Mouse (Mus musculus): ENCODE results near the gene Folr1. TPM values are rescaled to one million over a fixed set of nuclear protein-coding genes. Genes with fewer than 3 reads are reported as not detected.
A peak's percentile ranks its signal among the peaks of the same experiment; 100 is the strongest.

Folr1 gene
- polyA plus RNA-seq (2014; fragmentation: Nextera tagmentation; extraction: Ambion mirVana): 11.5 and 12.1 TPM in 2 replicates

GRCm38 (mm10) chr7:101870629-101871028, at the start of gene Folr1:
Gene Folr1, minus strand, starts transcription at chr7:101870788.
- DNase-seq (ENCODE audit: low spot score): no peak
- Histone ChIP-seq H3K4me3 (ENCODE audit: low read depth, low read length) (no peak within 1 kb of the TSS), H3K9ac (ENCODE audit: low read depth, low read length) (no peak within 1 kb of the TSS), H3K4me1 (replicated peaks; ENCODE audit: control insufficient read depth, insufficient read depth, low read length) (no peaks in the 10 kb centered on the region), H3K27ac (ENCODE audit: low read depth, low read length) (no peak within 1 kb of the TSS), H3K4me2 (replicated peaks; ENCODE audit: low read depth, low read length) (no peak within 1 kb of the TSS), H3K27me3 (ENCODE audit: control insufficient read depth, insufficient read depth, low read length) (no peaks in the 10 kb centered on the region), H3K9me3 (ENCODE audit: control insufficient read depth, low read length) (no peaks in the 10 kb centered on the region), H3K36me3 (ENCODE audit: control insufficient read depth, insufficient read depth, low read length) (no peaks in the 10 kb centered on the region)
- no peak for ATAC-seq (ENCODE audit: low FRiP score)
- 66% methylated on average over 2 of the region's 2 CpGs for WGBS

DNA sequence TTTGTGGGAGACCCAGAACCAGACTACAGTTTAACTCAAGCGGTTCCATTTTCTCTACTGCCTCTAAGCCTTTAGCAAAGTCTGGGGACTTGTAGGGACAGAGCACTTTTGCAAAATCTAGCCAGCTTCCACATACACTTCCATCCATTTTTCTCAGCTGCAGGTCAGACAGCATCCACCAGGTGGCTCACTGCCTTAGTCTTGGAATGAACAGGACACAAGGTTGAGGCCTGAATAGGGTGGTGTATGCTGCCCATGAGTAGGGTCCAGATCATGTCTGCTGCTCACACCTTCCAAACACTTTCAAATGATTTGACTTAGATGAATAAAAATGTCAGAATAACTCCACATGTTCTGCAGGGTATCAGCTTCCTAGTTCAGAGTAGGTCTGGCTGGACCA, 47.5 kb upstream of the Folr1 start:
- DNase-seq (ENCODE audit: low spot score) (peak; percentile 83), ATAC-seq (ENCODE audit: low FRiP score) (peak; percentile 56; the same call in 1 of the 2 replicates)
- Histone ChIP-seq H3K4me1 (replicated peaks; ENCODE audit: control insufficient read depth, insufficient read depth, low read length) (no peaks in the 10 kb centered on the region), H3K27me3 (ENCODE audit: control insufficient read depth, insufficient read depth, low read length) (no peaks in the 10 kb centered on the region), H3K4me2 (replicated peaks; ENCODE audit: low read depth, low read length) (no peak overlapping the region), H3K9ac (ENCODE audit: low read depth, low read length) (no peak overlapping the region), H3K36me3 (ENCODE audit: control insufficient read depth, insufficient read depth, low read length) (peaks cover 2% of the 10 kb centered on the region; the same call in 1 of the 2 replicates), H3K4me3 (ENCODE audit: low read depth, low read length) (no peak overlapping the region), H3K27ac (ENCODE audit: low read depth, low read length) (no peak overlapping the region), H3K9me3 (ENCODE audit: control insufficient read depth, low read length) (no peaks in the 10 kb centered on the region)
- 21% methylated on average over 1 of the region's 1 CpGs for whole genome bisulfite sequencing

GRCm38 (mm10) chr7:101911982-101912381, 41.4 kb upstream of the Folr1 start:
- no peak overlapping the region for H3K4me2 ChIP-seq (replicated peaks; ENCODE audit: low read depth, low read length)
- no peaks in the 10 kb centered on the region for H3K9me3 ChIP-seq (ENCODE audit: control insufficient read depth, low read length)
- H3K27ac ChIP-seq (ENCODE audit: low read depth, low read length): no peak overlapping the region
- DNase-seq (ENCODE audit: low spot score) (peak; percentile 18), ATAC-seq (ENCODE audit: low FRiP score) (no peak)
- WGBS: 64% methylated on average over 3 of the region's 3 CpGs
- H3K9ac ChIP-seq (ENCODE audit: low read depth, low read length): no peak overlapping the region
- H3K27me3 ChIP-seq (ENCODE audit: control insufficient read depth, insufficient read depth, low read length): no peaks in the 10 kb centered on the region
- no peaks in the 10 kb centered on the region; the same call in 1 of the 2 replicates for H3K4me1 ChIP-seq (replicated peaks; ENCODE audit: control insufficient read depth, insufficient read depth, low read length)
- H3K4me3 ChIP-seq (ENCODE audit: low read depth, low read length): no peak overlapping the region
- H3K36me3 ChIP-seq (ENCODE audit: control insufficient read depth, insufficient read depth, low read length): peaks cover 4% of the 10 kb centered on the region; the same call in 1 of the 2 replicates

DNA sequence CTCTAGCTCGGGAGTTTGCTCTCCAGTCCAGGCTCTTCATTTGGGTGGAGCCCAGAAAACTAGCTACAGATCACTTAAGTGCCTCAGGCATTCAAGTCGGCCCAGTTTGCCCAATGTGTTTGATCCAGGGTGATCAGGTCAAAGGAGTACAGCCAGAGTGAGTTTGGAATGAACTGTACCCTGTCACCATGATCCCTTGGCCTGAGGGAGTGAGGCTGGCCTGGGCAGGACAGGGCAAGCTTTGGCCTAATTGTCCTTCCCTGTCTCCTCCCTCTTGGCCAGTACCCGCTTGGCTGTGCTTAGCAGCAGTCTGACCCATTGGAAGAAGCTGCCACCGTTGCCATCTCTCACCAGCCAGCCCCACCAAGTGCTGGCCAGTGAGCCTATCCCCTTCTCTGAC, 39.5 kb upstream of the Folr1 start:
- Histone ChIP-seq H3K9ac (ENCODE audit: low read depth, low read length) (no peak overlapping the region), H3K4me1 (replicated peaks; ENCODE audit: control insufficient read depth, insufficient read depth, low read length) (peaks cover 4% of the 10 kb centered on the region), H3K4me3 (ENCODE audit: low read depth, low read length) (no peak overlapping the region), H3K27ac (ENCODE audit: low read depth, low read length) (no peak overlapping the region), H3K4me2 (replicated peaks; ENCODE audit: low read depth, low read length) (no peak overlapping the region), H3K27me3 (ENCODE audit: control insufficient read depth, insufficient read depth, low read length) (no peaks in the 10 kb centered on the region), H3K9me3 (ENCODE audit: control insufficient read depth, low read length) (no peaks in the 10 kb centered on the region), H3K36me3 (ENCODE audit: control insufficient read depth, insufficient read depth, low read length) (peaks cover 4% of the 10 kb centered on the region; the same call in 1 of the 2 replicates)
- DNase-seq (ENCODE audit: low spot score) (no peak), ATAC-seq (ENCODE audit: low FRiP score) (no peak)
- 95% methylated on average over 4 of the region's 4 CpGs for WGBS

GRCm38 (mm10) chr7:101908367-101908766, 37.8 kb upstream of the Folr1 start:
- H3K4me2 ChIP-seq (replicated peaks; ENCODE audit: low read depth, low read length): no peak overlapping the region
- DNase-seq (ENCODE audit: low spot score) (no peak), ATAC-seq (ENCODE audit: low FRiP score) (no peak)
- peaks cover 4% of the 10 kb centered on the region for H3K4me1 ChIP-seq (replicated peaks; ENCODE audit: control insufficient read depth, insufficient read depth, low read length)
- 79% methylated on average over 4 of the region's 4 CpGs for WGBS
- H3K9me3 ChIP-seq (ENCODE audit: control insufficient read depth, low read length): no peaks in the 10 kb centered on the region
- no peaks in the 10 kb centered on the region for H3K27me3 ChIP-seq (ENCODE audit: control insufficient read depth, insufficient read depth, low read length)
- no peak overlapping the region for H3K27ac ChIP-seq (ENCODE audit: low read depth, low read length)
- H3K9ac ChIP-seq (ENCODE audit: low read depth, low read length): 0 out of 2 replicates have a peak overlapping the region, but pooled peaks have one; percentile 15
- H3K4me3 ChIP-seq (ENCODE audit: low read depth, low read length): no peak overlapping the region
- peaks cover 4% of the 10 kb centered on the region; the same call in 1 of the 2 replicates for H3K36me3 ChIP-seq (ENCODE audit: control insufficient read depth, insufficient read depth, low read length)

- Histone ChIP-seq H3K36me3 (ENCODE audit: control insufficient read depth, insufficient read depth, low read length) (no peaks in the 10 kb centered on the region), H3K27me3 (ENCODE audit: control insufficient read depth, insufficient read depth, low read length) (no peaks in the 10 kb centered on the region), H3K4me2 (replicated peaks; ENCODE audit: low read depth, low read length) (peak overlapping the region; percentile 55), H3K27ac (ENCODE audit: low read depth, low read length) (no peak overlapping the region), H3K9ac (ENCODE audit: low read depth, low read length) (peak overlapping the region; percentile 92; the same call in 1 of the 2 replicates), H3K4me1 (replicated peaks; ENCODE audit: control insufficient read depth, insufficient read depth, low read length) (peaks cover 4% of the 10 kb centered on the region), H3K4me3 (ENCODE audit: low read depth, low read length) (peak overlapping the region; percentile 81), H3K9me3 (ENCODE audit: control insufficient read depth, low read length) (no peaks in the 10 kb centered on the region)
- DNase-seq (ENCODE audit: low spot score) (no peak), ATAC-seq (ENCODE audit: low FRiP score) (no peak)
- 78% methylated on average over 8 of the region's 8 CpGs for WGBS
These were observed 36.1 kb upstream of the Folr1 start for GRCm38 (mm10) chr7:101906696-101907095.

- no peaks in the 10 kb centered on the region for H3K9me3 ChIP-seq (ENCODE audit: control insufficient read depth, low read length)
- ATAC-seq (ENCODE audit: low FRiP score) (no peak), DNase-seq (ENCODE audit: low spot score) (no peak)
- no peaks in the 10 kb centered on the region for H3K36me3 ChIP-seq (ENCODE audit: control insufficient read depth, insufficient read depth, low read length)
- 21% methylated on average over 11 of the region's 11 CpGs for WGBS
- H3K9ac ChIP-seq (ENCODE audit: low read depth, low read length): peak within 1 kb of the TSS; percentile 92
- peak within 1 kb of the TSS; percentile 55 for H3K4me2 ChIP-seq (replicated peaks; ENCODE audit: low read depth, low read length)
- H3K27ac ChIP-seq (ENCODE audit: low read depth, low read length): peak within 1 kb of the TSS; percentile 88
- no peaks in the 10 kb centered on the region for H3K27me3 ChIP-seq (ENCODE audit: control insufficient read depth, insufficient read depth, low read length)
- peak within 1 kb of the TSS; percentile 81 for H3K4me3 ChIP-seq (ENCODE audit: low read depth, low read length)
- H3K4me1 ChIP-seq (replicated peaks; ENCODE audit: control insufficient read depth, insufficient read depth, low read length): peaks cover 4% of the 10 kb centered on the region
These were observed 35.7 kb upstream of the Folr1 start, which contains the start of gene Tomt for GRCm38 (mm10) chr7:101906287-101906681. Gene Tomt, minus strand, starts transcription at chr7:101906359.

GRCm38 (mm10) chr7:101905561-101906286, 35.1 kb upstream of the Folr1 start, which contains the start of gene Lamtor1:
Gene Lamtor1, plus strand, starts transcription at chr7:101905904.
- DNase-seq (ENCODE audit: low spot score) (peak; percentile 98), ATAC-seq (ENCODE audit: low FRiP score) (peak; percentile 98)
- H3K36me3 ChIP-seq (ENCODE audit: control insufficient read depth, insufficient read depth, low read length): no peaks in the 10 kb centered on the region
- H3K9ac ChIP-seq (ENCODE audit: low read depth, low read length): peak within 1 kb of the TSS; percentile 92
- H3K27ac ChIP-seq (ENCODE audit: low read depth, low read length): peak within 1 kb of the TSS; percentile 88
- H3K4me3 ChIP-seq (ENCODE audit: low read depth, low read length): peak within 1 kb of the TSS; percentile 81
- H3K9me3 ChIP-seq (ENCODE audit: control insufficient read depth, low read length): no peaks in the 10 kb centered on the region
- peak within 1 kb of the TSS; percentile 55 for H3K4me2 ChIP-seq (replicated peaks; ENCODE audit: low read depth, low read length)
- no peaks in the 10 kb centered on the region for H3K27me3 ChIP-seq (ENCODE audit: control insufficient read depth, insufficient read depth, low read length)
- peaks cover 4% of the 10 kb centered on the region for H3K4me1 ChIP-seq (replicated peaks; ENCODE audit: control insufficient read depth, insufficient read depth, low read length)
- under 1% methylated on average over 58 of the region's 61 CpGs for WGBS

GRCm38 (mm10) chr7:101902846-101903245, 32.3 kb upstream of the Folr1 start:
- ATAC-seq (ENCODE audit: low FRiP score): no peak

More at GRCm38 (mm10) chr7:101902846-101903245, 32.3 kb upstream of the Folr1 start:
- H3K27ac ChIP-seq (ENCODE audit: low read depth, low read length): no peak overlapping the region
- no peaks in the 10 kb centered on the region for H3K36me3 ChIP-seq (ENCODE audit: control insufficient read depth, insufficient read depth, low read length)
- no peak overlapping the region for H3K4me2 ChIP-seq (replicated peaks; ENCODE audit: low read depth, low read length)
- DNase-seq (ENCODE audit: low spot score): no peak
- H3K9me3 ChIP-seq (ENCODE audit: control insufficient read depth, low read length): no peaks in the 10 kb centered on the region
- H3K9ac ChIP-seq (ENCODE audit: low read depth, low read length): no peak overlapping the region
- peaks cover 4% of the 10 kb centered on the region for H3K4me1 ChIP-seq (replicated peaks; ENCODE audit: control insufficient read depth, insufficient read depth, low read length)
- no peak overlapping the region for H3K4me3 ChIP-seq (ENCODE audit: low read depth, low read length)
- H3K27me3 ChIP-seq (ENCODE audit: control insufficient read depth, insufficient read depth, low read length): no peaks in the 10 kb centered on the region
